Mouse (Mus musculus) kidney, embryonic 16.5 days (tissue): Measurements from ENCODE around the gene Rpe. TPM values are rescaled to one million over a fixed set of nuclear protein-coding genes. Genes with fewer than 3 reads are reported as not detected.
A peak's percentile ranks its signal among the peaks of the same experiment; 100 is the strongest.

Experiments
- ATAC-seq: fragments of 200-750 bp; cut with Nextera tagmentation; 2 replicates; pipeline ENCODE4 v1.8.0; 2017; ENCODE audit warnings: moderate TSS enrichment; ENCODE audit not compliant: low FRiP score, low TSS enrichment
- H3K27ac ChIP-seq: fragments of 300-500 bp; sonication (generic); 2 replicates; pipeline ENCODE4 v1.5.1; 2014; ENCODE audit warnings: low read length
- H3K27me3 ChIP-seq: fragments of 300-500 bp; sonication (generic); 2 replicates; pipeline ENCODE4 v1.6.1; 2014; ENCODE audit warnings: low read length, control low read depth, mixed read lengths; ENCODE audit not compliant: insufficient read depth
- H3K36me3 ChIP-seq: fragments of 300-500 bp; sonication (generic); 2 replicates; pipeline ENCODE4 v1.6.1; 2014; ENCODE audit warnings: low read length, control low read depth, mixed read lengths; ENCODE audit not compliant: insufficient read depth
- H3K4me1 ChIP-seq: fragments of 300-500 bp; sonication (generic); 2 replicates; pipeline ENCODE4 v1.6.1; 2014; ENCODE audit warnings: low read length, control low read depth, mixed read lengths; ENCODE audit not compliant: insufficient read depth
- H3K4me2 ChIP-seq: fragments of 300-500 bp; sonication (generic); replicated peaks from 2 replicates; pipeline ENCODE4 v1.6.1; 2014; ENCODE audit warnings: low read depth, low read length
- H3K4me3 ChIP-seq: fragments of 300-500 bp; sonication (generic); 2 replicates; pipeline ENCODE4 v1.5.1; 2014; ENCODE audit warnings: mild to moderate bottlenecking, low read length
- H3K9ac ChIP-seq: fragments of 300-500 bp; sonication (generic); replicated peaks from 2 replicates; pipeline ENCODE4 v1.6.1; 2014; ENCODE audit warnings: low read length
- H3K9me3 ChIP-seq: fragments of 300-500 bp; sonication (generic); 2 replicates; pipeline ENCODE4 v1.6.1; 2016; ENCODE audit warnings: low read length, control low read depth
- WGBS: fragments of 180-500 bp; shearing (Covaris S2); extraction: QIAGEN DNeasy Blood & Tissue Kit; methylation state at CpG from one replicate; pipeline ENCODE4 v1.1.7; 2014; 5-methylcytosine and 5-hydroxymethylcytosine counted together
- polyA plus RNA-seq: library from polyadenylated mRNA; unstranded; fragments of >200 nt; fragmentation: Nextera tagmentation; extraction: Ambion mirVana; gene quantifications from 2 replicates; pipeline ENCODE4 v1.2.1, GENCODE M21; 2015

The Rpe gene
- polyA plus RNA-seq: 45.4 and 47.2 TPM in 2 replicates

- Histone ChIP-seq H3K4me1 (peaks cover 16% of the 10 kb centered on the region), H3K4me3 (peak within 1 kb of the TSS; percentile 93), H3K4me2 (peak within 1 kb of the TSS; percentile 71), H3K27ac (peak within 1 kb of the TSS; percentile 56), H3K27me3 (no peaks in the 10 kb centered on the region), H3K9me3 (no peaks in the 10 kb centered on the region), H3K36me3 (no peaks in the 10 kb centered on the region), H3K9ac (peak within 1 kb of the TSS; percentile 87)
- WGBS: under 1% methylated on average over 73 of the region's 73 CpGs
- peak; percentile 100 for ATAC-seq
Observed at GRCm38 (mm10) chr1:66700693-66701575, at the start of gene Rpe. Gene Rpe (plus strand): TSS chr1:66700831.

- H3K4me2 ChIP-seq: no peak overlapping the region
- no peaks in the 10 kb centered on the region for H3K27me3 ChIP-seq
- no peak overlapping the region for H3K27ac ChIP-seq
- 68% methylated on average over 4 of the region's 4 CpGs for WGBS
- H3K9me3 ChIP-seq: no peaks in the 10 kb centered on the region
- ATAC-seq: peak; percentile 57; the same call in 1 of the 2 replicates
- H3K4me1 ChIP-seq: no peaks in the 10 kb centered on the region
- no peaks in the 10 kb centered on the region for H3K36me3 ChIP-seq
- no peak overlapping the region for H3K4me3 ChIP-seq
- no peak overlapping the region for H3K9ac ChIP-seq
Observed at GRCm38 (mm10) chr1:66655119-66655746, 45.4 kb upstream of the Rpe start.

- ATAC-seq: peak; percentile 65; the same call in 1 of the 2 replicates
- H3K4me3 ChIP-seq: no peak overlapping the region
- H3K27me3 ChIP-seq: no peaks in the 10 kb centered on the region
- H3K9ac ChIP-seq: no peak overlapping the region
- no peaks in the 10 kb centered on the region for H3K9me3 ChIP-seq
- no peak overlapping the region for H3K27ac ChIP-seq
- H3K4me1 ChIP-seq: no peaks in the 10 kb centered on the region
- H3K36me3 ChIP-seq: no peaks in the 10 kb centered on the region
- H3K4me2 ChIP-seq: no peak overlapping the region
Observed at GRCm38 (mm10) chr1:66655747-66656119, 44.9 kb upstream of the Rpe start.

GRCm38 (mm10) chr1:66671475-66671874 is 29.2 kb upstream of the Rpe start:
- no peaks in the 10 kb centered on the region for H3K9me3 ChIP-seq
- 70% methylated on average over 7 of the region's 7 CpGs for WGBS
- H3K27ac ChIP-seq: no peak overlapping the region
- H3K4me2 ChIP-seq: no peak overlapping the region
- no peaks in the 10 kb centered on the region for H3K4me1 ChIP-seq
- no peaks in the 10 kb centered on the region for H3K36me3 ChIP-seq
- no peaks in the 10 kb centered on the region for H3K27me3 ChIP-seq
- H3K9ac ChIP-seq: no peak overlapping the region
- H3K4me3 ChIP-seq: no peak overlapping the region
- no peak for ATAC-seq

- H3K9me3 ChIP-seq: no peaks in the 10 kb centered on the region
Observed at GRCm38 (mm10) chr1:66672812-66673211, 27.8 kb upstream of the Rpe start.

GRCm38 (mm10) chr1:66677928-66678327 is 22.7 kb upstream of the Rpe start:
- Histone ChIP-seq H3K4me1 (no peaks in the 10 kb centered on the region), H3K4me3 (no peak overlapping the region), H3K27me3 (no peaks in the 10 kb centered on the region), H3K4me2 (no peak overlapping the region), H3K9ac (no peak overlapping the region), H3K27ac (no peak overlapping the region), H3K36me3 (no peaks in the 10 kb centered on the region), H3K9me3 (no peaks in the 10 kb centered on the region)
- WGBS: 83% methylated on average over 14 of the region's 14 CpGs
- no peak for ATAC-seq

More at GRCm38 (mm10) chr1:66672812-66673211, 27.8 kb upstream of the Rpe start:
- no peak for ATAC-seq
- Histone ChIP-seq H3K4me2 (no peak overlapping the region), H3K4me1 (no peaks in the 10 kb centered on the region), H3K4me3 (no peak overlapping the region), H3K27me3 (no peaks in the 10 kb centered on the region), H3K27ac (no peak overlapping the region), H3K9ac (no peak overlapping the region), H3K36me3 (no peaks in the 10 kb centered on the region)
- WGBS: 86% methylated on average over 7 of the region's 7 CpGs

- WGBS: 31% methylated on average over 2 of the region's 2 CpGs
- Histone ChIP-seq H3K36me3 (no peaks in the 10 kb centered on the region), H3K9me3 (no peaks in the 10 kb centered on the region), H3K4me1 (no peaks in the 10 kb centered on the region), H3K4me3 (no peak overlapping the region), H3K9ac (no peak overlapping the region), H3K4me2 (no peak overlapping the region), H3K27ac (no peak overlapping the region), H3K27me3 (no peaks in the 10 kb centered on the region)
- no peak for ATAC-seq
Observed at GRCm38 (mm10) chr1:66678662-66679061, 22.0 kb upstream of the Rpe start.

GRCm38 (mm10) chr1:66682974-66683373 is 17.7 kb upstream of the Rpe start:
- no peaks in the 10 kb centered on the region for H3K9me3 ChIP-seq
- no peaks in the 10 kb centered on the region for H3K27me3 ChIP-seq
- 79% methylated on average over 5 of the region's 5 CpGs for WGBS
- H3K4me2 ChIP-seq: no peak overlapping the region
- H3K4me1 ChIP-seq: no peaks in the 10 kb centered on the region
- H3K4me3 ChIP-seq: no peak overlapping the region
- ATAC-seq: no peak
- H3K36me3 ChIP-seq: no peaks in the 10 kb centered on the region
- H3K9ac ChIP-seq: no peak overlapping the region
- H3K27ac ChIP-seq: no peak overlapping the region

- H3K36me3 ChIP-seq: no peaks in the 10 kb centered on the region
- ATAC-seq: no peak
- WGBS: 79% methylated on average over 3 of the region's 3 CpGs
- no peaks in the 10 kb centered on the region for H3K9me3 ChIP-seq
- no peak overlapping the region for H3K4me2 ChIP-seq
- H3K4me3 ChIP-seq: no peak overlapping the region
- H3K4me1 ChIP-seq: no peaks in the 10 kb centered on the region
- H3K9ac ChIP-seq: no peak overlapping the region
- H3K27ac ChIP-seq: no peak overlapping the region
- H3K27me3 ChIP-seq: no peaks in the 10 kb centered on the region
Observed at GRCm38 (mm10) chr1:66691772-66692171, 8.9 kb upstream of the Rpe start.

GRCm38 (mm10) chr1:66692308-66692707 is 8.3 kb upstream of the Rpe start:
- Histone ChIP-seq H3K4me1 (no peaks in the 10 kb centered on the region), H3K36me3 (no peaks in the 10 kb centered on the region), H3K27me3 (no peaks in the 10 kb centered on the region), H3K4me2 (no peak overlapping the region), H3K9ac (no peak overlapping the region), H3K27ac (no peak overlapping the region), H3K9me3 (no peaks in the 10 kb centered on the region), H3K4me3 (no peak overlapping the region)
- 70% methylated on average over 1 of the region's 1 CpGs for WGBS
- ATAC-seq: no peak
